Mouse (Mus musculus) forebrain, embryonic 13.5 days (tissue): ENCODE results near the gene Akain1. TPM values are rescaled to one million over a fixed set of nuclear protein-coding genes. Genes with fewer than 3 reads are reported as not detected.
A peak's percentile ranks its signal among the peaks of the same experiment; 100 is the strongest.

Experiments
- ATAC-seq: fragments of 200-750 bp; cut with Nextera tagmentation; 2 replicates; pipeline ENCODE4 v1.8.0; 2017
- H3K27ac ChIP-seq: fragments of 300-500 bp; sonication (generic); 2 replicates; pipeline ENCODE4 v1.5.1; 2015; ENCODE audit warnings: inconsistent platforms, mild to moderate bottlenecking, moderate library complexity
- H3K27me3 ChIP-seq: fragments of 300-500 bp; sonication (generic); 2 replicates; pipeline ENCODE4 v1.6.1; 2015; ENCODE audit warnings: mild to moderate bottlenecking, inconsistent platforms
- H3K36me3 ChIP-seq: fragments of 300-500 bp; sonication (generic); 2 replicates; pipeline ENCODE4 v1.6.1; 2015; ENCODE audit warnings: mild to moderate bottlenecking, inconsistent platforms; ENCODE audit not compliant: poor library complexity, severe bottlenecking
- H3K4me1 ChIP-seq: fragments of 300-500 bp; sonication (generic); 2 replicates; pipeline ENCODE4 v1.6.1; 2015; ENCODE audit warnings: inconsistent platforms
- H3K4me2 ChIP-seq: fragments of 300-500 bp; sonication (generic); 2 replicates; pipeline ENCODE4 v1.6.1; 2015; ENCODE audit warnings: inconsistent platforms, mild to moderate bottlenecking, moderate library complexity
- H3K4me3 ChIP-seq: fragments of 300-500 bp; sonication (generic); 2 replicates; pipeline ENCODE4 v1.5.1; 2015; ENCODE audit warnings: mild to moderate bottlenecking, inconsistent platforms
- H3K9ac ChIP-seq: fragments of 300-500 bp; sonication (generic); 2 replicates; pipeline ENCODE4 v1.6.1; 2015; ENCODE audit warnings: mild to moderate bottlenecking, inconsistent platforms
- H3K9me3 ChIP-seq: fragments of 300-500 bp; sonication (generic); replicated peaks from 2 replicates; pipeline ENCODE4 v1.6.1; 2016; ENCODE audit warnings: inconsistent platforms
- WGBS: fragments of 180-500 bp; shearing (Covaris S2); methylation state at CpG from one replicate; pipeline ENCODE4 v1.1.7; 2015; 5-methylcytosine and 5-hydroxymethylcytosine counted together
- polyA plus RNA-seq: library from polyadenylated mRNA; unstranded; fragments of >200 nt; fragmentation: Nextera tagmentation; extraction: Ambion mirVana; gene quantifications from 2 replicates; pipeline ENCODE4 v1.2.1, GENCODE M21; 2015

Gene Akain1
- polyA plus RNA-seq, result 0.13 and 0.15 TPM in 2 replicates

DNA sequence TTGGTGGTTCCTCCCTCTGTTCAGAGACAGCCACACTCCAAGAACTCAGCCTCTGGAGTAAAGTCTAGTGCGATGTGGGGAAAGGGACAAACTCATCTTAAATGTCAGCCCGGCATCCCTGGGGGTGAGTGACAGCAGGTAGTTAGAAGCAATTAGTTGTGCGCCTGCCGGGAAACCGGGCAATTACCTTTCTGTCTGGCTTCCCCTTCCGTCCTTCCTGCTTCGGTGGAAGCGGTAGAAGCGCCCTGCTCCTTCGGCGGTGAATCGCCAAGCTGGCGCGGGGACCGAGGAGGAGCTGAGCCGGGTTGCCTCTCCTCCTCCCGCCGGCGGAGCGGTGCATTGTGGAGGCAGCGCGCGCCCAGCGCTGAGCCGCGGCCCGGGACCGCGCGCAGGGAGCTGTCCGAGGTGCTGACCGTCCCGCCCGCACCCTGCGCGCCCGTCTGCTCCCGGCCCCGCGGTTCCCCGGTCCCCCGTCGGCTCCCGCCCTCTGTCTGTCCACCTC lies at the start of gene Akain1:
TSS of gene Akain1 (plus strand) at position 337 of the 502 bp plus-strand sequence.
- Histone ChIP-seq H3K9me3 (no peaks in the 10 kb centered on the region), H3K4me2 (peak within 1 kb of the TSS; percentile 86), H3K4me1 (peaks cover 15% of the 10 kb centered on the region; the same call in 1 of the 2 replicates), H3K4me3 (peak within 1 kb of the TSS; percentile 55), H3K36me3 (no peaks in the 10 kb centered on the region), H3K27me3 (peaks cover 69% of the 10 kb centered on the region), H3K27ac (no peak within 1 kb of the TSS), H3K9ac (peak within 1 kb of the TSS; percentile 54)
- under 1% methylated on average over 43 of the region's 44 CpGs for WGBS
- peak; percentile 91 for ATAC-seq

DNA sequence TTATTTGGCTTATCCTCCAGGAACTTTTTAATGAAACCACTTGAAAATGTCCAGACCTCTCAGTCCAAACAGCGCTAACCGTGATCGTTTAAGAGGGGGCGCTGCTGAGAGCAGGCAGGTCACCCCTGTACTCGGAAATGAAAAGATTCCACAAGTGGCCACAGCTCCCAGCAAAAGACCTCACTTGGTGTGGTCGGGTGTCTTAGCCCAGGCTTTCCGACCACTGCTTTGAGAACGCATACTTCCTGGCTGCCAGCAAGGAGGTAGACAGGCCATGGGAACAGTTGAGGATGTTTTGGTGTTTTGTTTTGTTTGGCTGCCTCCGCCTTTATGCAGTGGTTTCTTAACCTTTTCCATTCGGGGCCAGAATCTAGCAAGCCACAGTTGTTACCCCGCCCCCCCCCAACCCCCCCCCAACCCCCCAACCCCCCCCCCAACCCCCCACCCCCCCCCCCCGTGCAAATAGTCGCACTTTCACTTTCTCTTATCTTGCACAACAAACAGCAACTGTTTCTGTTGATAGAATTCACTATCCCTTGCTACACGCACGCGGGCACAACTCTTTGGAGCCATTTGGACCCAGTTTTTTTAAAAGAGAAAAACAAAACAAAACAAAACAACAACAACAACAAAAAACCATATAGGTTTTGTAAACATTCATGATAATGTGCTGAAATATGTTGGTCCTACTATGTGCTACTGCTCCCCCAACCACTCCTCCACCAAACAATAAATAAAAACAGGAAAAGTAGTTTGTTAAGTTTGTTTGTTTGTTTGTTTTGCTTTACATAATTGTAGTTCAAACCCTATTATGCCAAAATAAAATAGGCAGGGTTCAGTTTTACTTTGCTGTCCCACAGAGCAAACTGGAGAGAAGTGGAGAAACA lies 42.7 kb upstream of the Akain1 start:
- H3K27me3 ChIP-seq, result no peaks in the 10 kb centered on the region
- no peaks in the 10 kb centered on the region for H3K4me1 ChIP-seq
- H3K4me3 ChIP-seq, result no peak overlapping the region
- H3K27ac ChIP-seq, result no peak overlapping the region
- 0 out of 2 replicates have a peak overlapping the region, but pooled peaks have one; percentile 18 for H3K4me2 ChIP-seq
- H3K36me3 ChIP-seq, result peaks cover 5% of the 10 kb centered on the region; the same call in 1 of the 2 replicates
- no peak for ATAC-seq
- WGBS, result 28% methylated on average over 14 of the region's 16 CpGs
- H3K9me3 ChIP-seq, result no peaks in the 10 kb centered on the region
- H3K9ac ChIP-seq, result no peak overlapping the region

DNA sequence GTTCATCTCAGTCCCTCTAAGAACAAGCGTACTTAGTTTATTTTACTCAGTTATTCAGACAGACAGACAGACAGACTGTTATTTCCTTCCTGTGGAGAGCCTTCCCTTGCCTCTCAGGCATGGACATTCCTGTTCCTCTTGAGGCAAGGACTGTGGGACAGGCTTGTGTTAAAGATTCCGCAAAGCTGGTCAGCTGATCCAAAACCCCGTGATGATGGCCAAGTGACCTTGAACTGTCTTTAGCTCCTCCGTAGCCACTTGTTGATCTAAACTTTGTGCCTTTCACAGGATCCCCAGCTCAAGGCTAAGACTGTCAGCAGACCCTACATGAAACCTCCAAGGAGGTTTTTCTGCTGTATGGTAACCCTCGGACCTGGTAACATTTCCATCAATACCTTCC lies 42.0 kb upstream of the Akain1 start:
- Histone ChIP-seq H3K4me2 (no peak overlapping the region), H3K27me3 (no peaks in the 10 kb centered on the region), H3K9ac (no peak overlapping the region), H3K4me3 (no peak overlapping the region), H3K9me3 (no peaks in the 10 kb centered on the region), H3K4me1 (no peaks in the 10 kb centered on the region), H3K27ac (no peak overlapping the region), H3K36me3 (no peaks in the 10 kb centered on the region)
- WGBS, result 65% methylated on average over 5 of the region's 5 CpGs
- no peak for ATAC-seq

DNA sequence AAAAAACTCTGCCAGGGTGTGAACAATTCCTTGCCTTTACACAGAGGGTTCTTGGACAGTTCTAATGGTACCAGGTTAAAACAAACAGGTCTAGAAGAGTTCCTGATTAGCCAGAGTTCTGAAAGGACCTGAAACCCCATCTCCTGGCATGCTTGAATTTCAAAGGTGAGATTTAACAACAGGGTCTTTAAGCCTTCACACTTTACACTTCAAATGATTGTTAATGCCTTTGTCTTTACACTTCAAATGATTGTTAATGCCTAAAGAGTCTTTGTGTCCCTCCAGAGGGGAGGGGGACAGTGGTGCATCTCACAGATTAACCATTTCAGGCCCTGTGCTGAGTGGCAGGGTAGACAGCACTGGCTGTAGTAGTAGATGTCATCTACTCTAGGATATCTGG lies 41.0 kb upstream of the Akain1 start:
- no peak for ATAC-seq
- H3K4me3 ChIP-seq, result no peak overlapping the region

DNA sequence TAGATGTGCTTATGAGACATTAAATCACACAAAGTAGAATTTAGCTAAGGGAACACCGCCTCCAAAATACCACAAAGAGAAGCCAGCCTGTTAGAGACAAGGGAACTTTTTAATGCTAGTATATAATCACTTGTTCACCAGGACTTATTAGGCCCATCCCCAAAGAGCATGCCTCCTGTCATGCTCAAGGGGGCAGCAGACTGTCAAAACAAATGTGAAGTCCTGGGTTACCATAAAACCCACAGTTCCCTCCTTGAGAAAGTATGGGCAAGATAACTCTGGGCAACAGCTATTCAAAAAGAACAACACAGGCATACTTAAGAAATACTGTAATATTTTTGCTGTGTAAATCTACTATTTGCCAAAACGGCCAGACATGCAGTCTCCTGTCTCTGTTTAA lies 38.0 kb upstream of the Akain1 start:
- Histone ChIP-seq H3K4me1 (no peaks in the 10 kb centered on the region), H3K4me3 (no peak overlapping the region)
- WGBS, result 79% methylated on average over 2 of the region's 2 CpGs

More for the DNA sequence above, 41.0 kb upstream of the Akain1 start:
- Histone ChIP-seq H3K9me3 (no peaks in the 10 kb centered on the region), H3K27me3 (no peaks in the 10 kb centered on the region), H3K4me2 (no peak overlapping the region), H3K9ac (no peak overlapping the region), H3K27ac (no peak overlapping the region), H3K4me1 (no peaks in the 10 kb centered on the region), H3K36me3 (no peaks in the 10 kb centered on the region)

DNA sequence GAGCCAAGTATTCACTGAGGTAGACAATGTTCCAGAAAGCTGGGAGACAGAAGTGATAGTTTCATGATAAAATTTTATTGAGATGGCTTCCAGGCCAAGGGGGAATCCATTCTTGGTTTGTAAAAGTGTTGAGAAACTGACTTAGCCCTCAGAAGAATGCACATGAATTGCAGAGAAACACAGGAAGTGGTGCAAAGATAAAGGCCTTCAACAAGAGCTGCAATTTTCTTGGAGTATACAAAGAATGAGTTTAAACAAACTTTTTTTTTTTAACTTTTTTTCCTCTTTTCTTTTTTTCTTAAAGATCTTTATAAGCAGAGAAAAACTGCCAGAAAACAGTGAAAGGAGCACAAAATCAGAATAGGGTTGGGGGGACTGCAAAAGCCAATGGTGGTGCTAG lies 23.0 kb upstream of the Akain1 start:
- Histone ChIP-seq H3K4me2 (peak overlapping the region; percentile 72), H3K9me3 (no peaks in the 10 kb centered on the region), H3K4me3 (peak overlapping the region; percentile 66), H3K27ac (no peak overlapping the region), H3K9ac (peak overlapping the region; percentile 80), H3K27me3 (no peaks in the 10 kb centered on the region), H3K36me3 (no peaks in the 10 kb centered on the region), H3K4me1 (peaks cover 17% of the 10 kb centered on the region)
- ATAC-seq, result no peak

More for the DNA sequence above, 38.0 kb upstream of the Akain1 start:
- Histone ChIP-seq H3K9me3 (no peaks in the 10 kb centered on the region), H3K27ac (no peak overlapping the region), H3K4me2 (no peak overlapping the region), H3K27me3 (no peaks in the 10 kb centered on the region), H3K36me3 (no peaks in the 10 kb centered on the region), H3K9ac (no peak overlapping the region)
- no peak for ATAC-seq

DNA sequence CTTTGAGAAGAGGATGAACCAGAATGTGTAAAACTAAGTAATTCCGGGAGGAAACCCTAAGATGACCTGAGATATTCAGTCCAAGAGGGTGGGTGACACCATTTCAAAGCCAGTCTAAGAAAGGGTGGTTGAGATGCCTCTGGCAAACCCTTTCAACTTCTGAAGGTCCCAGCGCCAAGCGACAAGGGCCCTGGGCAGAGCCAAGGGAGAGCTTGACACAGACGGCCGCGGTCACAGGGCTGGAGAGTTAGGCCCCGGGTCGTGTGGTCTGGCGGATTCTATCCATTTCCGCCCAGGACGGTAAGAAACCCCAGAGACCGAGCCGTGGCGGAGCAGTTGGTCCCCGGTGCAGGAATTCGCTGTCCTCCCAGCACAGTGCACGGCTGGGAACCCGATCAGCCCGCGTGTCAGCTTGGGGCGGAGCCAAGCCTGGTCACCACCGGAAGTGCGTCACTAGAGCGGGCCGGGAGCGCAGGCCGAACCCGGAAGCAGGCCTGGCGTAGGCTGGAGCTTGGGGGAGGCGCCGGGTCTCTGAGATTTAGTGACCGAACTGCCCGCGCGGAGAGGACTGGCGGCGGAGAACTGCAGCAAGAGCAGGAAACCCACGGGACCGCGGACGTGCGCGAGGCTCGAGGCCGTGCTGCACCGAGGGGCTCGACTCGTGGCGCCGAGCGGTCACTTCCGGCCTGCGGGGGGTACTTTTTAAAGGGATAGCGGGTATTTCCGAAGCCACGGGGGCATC lies 22.0 kb upstream of the Akain1 start:
- Histone ChIP-seq H3K4me1 (peaks cover 17% of the 10 kb centered on the region), H3K9ac (peak overlapping the region; percentile 80), H3K36me3 (no peaks in the 10 kb centered on the region), H3K27me3 (no peaks in the 10 kb centered on the region), H3K27ac (peak overlapping the region; percentile 90), H3K4me3 (peak overlapping the region; percentile 66), H3K9me3 (no peaks in the 10 kb centered on the region), H3K4me2 (peak overlapping the region; percentile 72)
- WGBS, result under 1% methylated on average over 54 of the region's 56 CpGs
- ATAC-seq, result peak; percentile 99

DNA sequence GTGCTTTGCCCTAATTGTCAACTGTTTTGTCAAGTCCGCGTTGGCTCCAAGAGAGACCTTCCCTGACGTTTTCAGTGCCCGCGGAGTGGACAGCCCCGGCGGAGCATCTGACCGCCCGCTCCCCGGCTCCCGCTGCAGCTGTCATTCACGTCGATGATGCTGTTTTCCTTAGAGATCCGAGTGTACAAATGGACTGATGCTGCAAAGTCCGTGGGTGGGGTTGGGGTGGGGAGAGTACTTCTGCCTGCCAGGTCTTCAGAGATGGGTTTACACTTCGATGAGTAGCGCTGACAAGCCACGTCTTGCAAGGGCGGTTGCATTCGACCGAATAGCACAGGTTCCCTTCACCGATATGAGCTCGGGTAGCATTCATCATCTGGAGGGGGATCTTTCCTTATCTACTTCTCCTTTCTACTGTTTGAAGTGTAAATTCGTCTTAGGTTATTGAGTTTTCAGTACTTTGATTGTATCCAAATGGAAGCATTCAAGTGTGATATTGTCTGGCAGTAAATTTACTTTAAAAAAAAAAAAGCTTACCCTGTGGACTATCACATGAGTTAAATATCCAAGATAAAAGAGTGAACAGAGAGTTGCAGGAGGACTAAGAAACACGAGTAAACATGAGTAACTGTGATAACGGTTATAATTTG lies 21.3 kb upstream of the Akain1 start:
- peak; percentile 54; the same call in 1 of the 2 replicates for ATAC-seq
- WGBS, result 3% methylated on average over 26 of the region's 26 CpGs

DNA sequence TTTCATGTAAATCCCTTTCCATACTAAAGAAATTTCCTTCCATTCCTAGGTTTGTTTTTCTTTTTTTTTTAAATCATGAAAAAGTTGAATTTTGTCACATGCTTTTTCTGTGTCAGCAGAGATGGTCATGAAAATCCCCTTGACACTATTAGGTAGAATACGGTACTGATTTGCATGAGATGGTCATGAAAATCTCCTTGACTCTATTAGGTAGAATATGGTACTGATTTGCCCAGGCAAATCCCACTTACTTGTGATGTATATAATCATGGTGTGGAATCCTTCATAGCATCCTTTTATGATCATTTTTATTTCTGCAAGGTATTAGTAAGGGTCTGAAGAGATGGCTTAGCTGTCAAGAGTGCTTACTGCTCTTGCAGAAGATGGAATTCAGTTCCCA lies 17.5 kb upstream of the Akain1 start:
- Histone ChIP-seq H3K36me3 (no peaks in the 10 kb centered on the region), H3K4me2 (no peak overlapping the region), H3K4me1 (peaks cover 10% of the 10 kb centered on the region), H3K4me3 (no peak overlapping the region), H3K9me3 (no peaks in the 10 kb centered on the region), H3K27me3 (no peaks in the 10 kb centered on the region), H3K27ac (no peak overlapping the region), H3K9ac (no peak overlapping the region)
- 5% methylated on average over 1 of the region's 1 CpGs for WGBS
- ATAC-seq, result no peak

More for the DNA sequence above, 21.3 kb upstream of the Akain1 start:
- H3K27me3 ChIP-seq, result no peaks in the 10 kb centered on the region
- H3K9me3 ChIP-seq, result no peaks in the 10 kb centered on the region
- H3K4me1 ChIP-seq, result peaks cover 17% of the 10 kb centered on the region
- no peaks in the 10 kb centered on the region for H3K36me3 ChIP-seq
- H3K4me3 ChIP-seq, result peak overlapping the region; percentile 66
- peak overlapping the region; percentile 90 for H3K27ac ChIP-seq
- H3K9ac ChIP-seq, result peak overlapping the region; percentile 80
- peak overlapping the region; percentile 72 for H3K4me2 ChIP-seq

DNA sequence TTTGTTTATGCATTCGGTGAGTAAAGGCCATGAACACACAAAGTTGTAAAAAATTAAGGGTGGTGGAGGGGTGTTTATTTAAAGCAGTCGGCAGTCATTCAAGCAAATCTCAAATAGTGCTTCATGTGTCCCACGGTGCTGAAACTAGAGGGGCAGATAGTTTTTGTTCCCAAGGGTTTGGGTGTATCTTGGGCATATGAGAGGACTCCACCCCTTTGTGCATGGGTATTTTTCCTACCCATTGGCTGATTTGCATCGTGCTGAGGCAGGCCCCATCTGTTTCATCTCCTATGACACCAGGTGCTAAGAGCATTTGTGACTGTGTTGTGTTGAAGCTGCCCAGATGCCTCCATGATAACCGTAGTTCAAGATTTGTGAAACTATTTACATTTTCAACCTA lies 1.3 kb upstream of the Akain1 start:
- no peak for ATAC-seq
- H3K27me3 ChIP-seq, result peaks cover 61% of the 10 kb centered on the region
- 76% methylated on average over 5 of the region's 5 CpGs for WGBS

DNA sequence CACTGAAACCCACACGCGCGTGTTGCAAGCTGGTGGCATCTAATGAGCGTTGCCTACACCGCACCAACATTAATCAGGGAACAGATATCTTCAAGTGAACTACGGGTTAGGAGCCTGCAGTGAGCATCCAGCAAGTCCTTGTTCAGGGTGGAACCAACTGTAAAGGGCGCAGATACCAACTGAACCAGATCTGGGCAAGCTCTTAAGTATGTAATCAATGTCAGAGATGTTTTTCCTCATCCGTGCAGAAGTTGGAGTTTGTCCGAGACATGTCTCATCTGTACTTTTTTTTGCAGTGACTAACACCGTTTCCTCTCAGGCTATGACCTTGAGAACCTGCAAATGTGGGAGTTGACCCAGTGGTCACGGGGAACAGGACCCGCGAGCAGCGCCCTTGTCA lies 640 bp upstream of the Akain1 start:
- no peak overlapping the region for H3K9ac ChIP-seq
- H3K4me3 ChIP-seq, result peak overlapping the region; percentile 55
- H3K4me2 ChIP-seq, result peak overlapping the region; percentile 86
- no peaks in the 10 kb centered on the region for H3K9me3 ChIP-seq
- no peaks in the 10 kb centered on the region for H3K36me3 ChIP-seq
- peaks cover 15% of the 10 kb centered on the region; the same call in 1 of the 2 replicates for H3K4me1 ChIP-seq
- no peak overlapping the region for H3K27ac ChIP-seq
- peak; percentile 9; the same call in 1 of the 2 replicates for ATAC-seq
- peaks cover 64% of the 10 kb centered on the region for H3K27me3 ChIP-seq
- WGBS, result 37% methylated on average over 14 of the region's 14 CpGs

More for the DNA sequence above, 1.3 kb upstream of the Akain1 start:
- Histone ChIP-seq H3K4me1 (peaks cover 15% of the 10 kb centered on the region; the same call in 1 of the 2 replicates), H3K27ac (no peak overlapping the region), H3K36me3 (no peaks in the 10 kb centered on the region), H3K4me2 (no peak overlapping the region), H3K9ac (no peak overlapping the region), H3K9me3 (no peaks in the 10 kb centered on the region), H3K4me3 (no peak overlapping the region)
